Mouse (Mus musculus): ENCODE data around the gene Abhd12b.
"Not testable (repeated sequence)": the region's sequence is repeated elsewhere in the genome, so short reads cannot be mapped to it uniquely, and the experiment has no call there.

Abhd12b gene

GRCm38 (mm10) chr12:70137626-70138025 lies 16.3 kb upstream of the Abhd12b start:
- no peak for DNase-seq (ENCODE audit: low read depth, low spot score)

- DNase-seq (ENCODE audit: low read depth, low spot score), result no peak
Measured at GRCm38 (mm10) chr12:70139871-70140270, 14.1 kb upstream of the Abhd12b start.

GRCm38 (mm10) chr12:70140542-70140941 lies 13.4 kb upstream of the Abhd12b start:
- no peak for DNase-seq (ENCODE audit: low read depth, low spot score)

GRCm38 (mm10) chr12:70140993-70141576 lies 12.9 kb upstream of the Abhd12b start:
- no peak for DNase-seq (ENCODE audit: low read depth, low spot score)

DNA sequence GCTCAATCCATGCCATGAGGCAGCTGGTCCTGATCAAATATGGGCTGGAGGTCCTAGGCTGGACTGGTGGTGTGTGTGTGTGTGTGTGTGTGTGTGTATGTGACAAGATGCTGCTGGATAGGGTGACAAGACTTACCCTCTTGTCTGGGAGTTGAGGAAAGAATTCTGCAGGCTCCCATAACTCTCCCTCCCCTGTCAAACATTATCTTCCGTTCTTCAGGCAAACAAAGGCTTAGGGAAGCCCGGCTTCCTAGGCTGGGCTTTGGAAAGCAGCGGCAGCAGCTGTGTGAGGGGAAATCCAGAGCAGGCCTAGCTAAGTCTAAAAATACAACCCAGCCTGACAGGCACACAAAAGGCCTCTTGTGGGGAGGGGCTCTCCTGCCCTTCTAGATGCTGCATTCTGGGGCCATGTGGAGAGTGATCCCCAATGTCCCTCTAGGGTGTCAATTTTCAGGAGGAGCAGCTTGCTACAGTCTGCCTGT lies 9.8 kb upstream of the Abhd12b start:
- DNase-seq (ENCODE audit: low read depth, low spot score), result not testable (repeated sequence)

GRCm38 (mm10) chr12:70144637-70145448 lies 9.1 kb upstream of the Abhd12b start:
- DNase-seq (ENCODE audit: low read depth, low spot score), result peak; percentile 27

DNA sequence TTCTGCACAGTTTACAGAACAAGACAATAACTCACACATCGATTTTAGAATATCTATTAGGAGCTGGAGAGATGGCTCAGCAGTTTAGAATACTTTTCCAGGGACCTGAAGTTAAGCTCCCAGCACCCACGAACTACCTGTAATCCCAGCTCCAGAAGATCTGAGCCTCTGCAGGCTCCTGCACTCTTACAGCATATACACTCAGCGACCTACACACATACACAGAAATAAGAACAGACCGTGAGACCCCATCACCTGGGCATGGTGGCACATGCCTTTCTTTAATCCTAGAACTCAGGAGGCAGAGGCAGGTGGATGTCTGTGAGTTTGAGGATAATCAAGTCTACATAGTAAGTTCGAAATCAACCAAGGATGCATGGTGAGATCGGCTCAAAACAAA lies 8.4 kb upstream of the Abhd12b start:
- no peak for DNase-seq (ENCODE audit: low read depth, low spot score)

DNA sequence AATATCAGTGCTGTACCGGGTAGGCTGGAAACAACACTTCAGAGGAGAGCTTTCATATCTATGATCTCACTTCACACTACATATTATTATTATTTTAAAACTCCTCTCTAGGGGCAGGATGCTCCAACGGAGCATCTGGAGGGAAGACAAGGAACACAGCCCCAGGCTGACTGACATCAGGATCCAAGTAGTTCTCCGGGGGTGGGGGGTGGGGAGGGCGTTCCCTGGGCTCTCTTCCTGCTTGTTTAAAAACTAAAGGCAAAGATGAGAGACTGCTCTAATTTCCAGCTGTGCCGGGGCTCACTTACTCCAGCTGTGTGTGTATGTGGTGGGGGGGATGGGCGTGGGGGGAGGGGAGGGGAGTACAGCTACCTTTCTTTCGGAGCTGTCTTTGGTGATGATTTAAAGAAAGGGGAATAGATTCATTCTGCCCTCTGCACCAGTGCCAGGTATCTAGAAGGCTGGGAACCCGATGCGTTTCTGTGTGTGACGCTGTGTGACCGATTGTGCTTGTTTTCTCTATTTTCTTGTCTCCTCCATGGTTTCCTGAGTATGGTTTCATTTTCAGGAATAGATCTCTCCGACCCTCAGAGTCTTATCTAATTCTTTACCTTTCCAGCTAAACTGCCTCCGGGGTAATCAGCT lies 5.8 kb upstream of the Abhd12b start:
- no peak for DNase-seq (ENCODE audit: low read depth, low spot score)

DNA sequence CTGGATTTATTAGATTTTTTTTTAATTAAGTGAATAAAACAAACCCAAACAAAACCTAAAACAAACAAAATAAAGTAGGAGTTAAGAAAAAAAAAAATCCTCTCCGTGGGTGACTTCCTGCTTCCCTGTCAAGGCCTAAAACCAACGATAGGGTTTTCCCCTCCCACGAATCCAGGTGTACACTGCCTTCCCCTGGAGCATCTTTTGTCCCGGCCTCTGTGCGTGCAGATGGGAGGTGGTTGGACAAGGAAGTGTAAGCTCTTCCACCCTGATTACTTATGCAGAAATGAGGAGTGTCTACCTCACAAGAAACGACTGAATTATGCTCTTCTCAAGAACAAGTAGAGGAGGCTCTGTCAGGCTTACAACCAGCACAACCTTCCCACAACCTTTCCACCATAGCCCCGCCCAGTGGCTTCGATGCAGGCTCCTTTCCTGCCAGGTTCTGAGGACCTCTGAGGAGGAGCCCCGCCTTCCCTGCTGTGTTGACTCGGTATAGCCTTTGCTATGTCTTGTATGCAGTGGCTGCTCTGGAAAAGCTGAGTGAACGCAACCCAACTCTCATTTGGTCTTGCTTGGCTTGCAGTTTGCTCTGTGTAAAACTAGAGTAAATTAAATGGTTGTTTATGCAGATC lies 5.2 kb upstream of the Abhd12b start:
- DNase-seq (ENCODE audit: low read depth, low spot score), result no peak

DNA sequence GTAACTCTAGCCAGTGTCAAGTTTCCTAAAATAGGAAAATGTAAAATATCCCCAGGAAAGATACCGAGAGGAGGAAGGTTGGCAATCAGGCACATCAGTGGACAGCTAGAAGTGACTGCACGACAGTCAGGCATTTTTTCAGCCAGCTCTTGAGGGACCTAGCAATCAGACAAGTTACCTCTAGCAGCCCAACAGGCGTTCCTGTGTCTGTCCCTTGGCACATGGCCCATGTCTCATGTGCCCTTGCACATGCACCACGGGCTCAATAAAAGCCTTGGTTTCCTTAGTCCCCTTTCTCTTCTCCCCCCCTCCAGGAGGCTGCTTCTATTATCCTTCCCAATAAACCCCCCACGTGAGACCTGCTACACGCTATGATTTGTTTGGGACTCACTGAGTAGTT lies 2.3 kb downstream of the Abhd12b start:
- DNase-seq (ENCODE audit: low read depth, low spot score), result no peak

GRCm38 (mm10) chr12:70157292-70158066 lies 3.5 kb downstream of the Abhd12b start:
- DNase-seq (ENCODE audit: low read depth, low spot score), result no peak

- DNase-seq (ENCODE audit: low read depth, low spot score), result no peak
Measured at GRCm38 (mm10) chr12:70161057-70161456, 7.1 kb downstream of the Abhd12b start.

GRCm38 (mm10) chr12:70164741-70165140 lies 10.8 kb downstream of the Abhd12b start:
- DNase-seq (ENCODE audit: low read depth, low spot score), result no peak

DNA sequence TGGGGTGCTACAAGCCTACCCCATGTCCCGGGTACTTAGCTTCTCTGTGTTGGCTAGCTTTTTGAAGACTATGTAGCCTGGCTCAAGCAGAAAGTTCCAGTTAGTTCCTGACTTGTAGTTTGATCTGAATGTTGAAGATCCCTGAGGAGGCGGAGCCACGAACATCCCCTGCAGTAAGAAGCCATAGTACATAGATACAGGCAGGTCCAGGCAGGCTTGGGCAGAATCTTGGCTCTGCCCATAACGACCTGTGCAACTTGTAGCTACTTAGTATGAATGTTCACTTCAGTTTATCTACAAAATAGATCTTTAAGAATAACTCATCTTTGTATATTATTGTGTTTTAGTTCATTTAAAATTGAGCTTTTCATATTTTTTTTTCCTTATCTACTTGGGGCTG lies 14.0 kb downstream of the Abhd12b start:
- DNase-seq (ENCODE audit: low read depth, low spot score), result no peak

GRCm38 (mm10) chr12:70169969-70170368 lies 16.0 kb downstream of the Abhd12b start:
- no peak for DNase-seq (ENCODE audit: low read depth, low spot score)

- DNase-seq (ENCODE audit: low read depth, low spot score), result not testable (repeated sequence)
Measured at GRCm38 (mm10) chr12:70183507-70183906, 29.6 kb downstream of the Abhd12b start.

DNA sequence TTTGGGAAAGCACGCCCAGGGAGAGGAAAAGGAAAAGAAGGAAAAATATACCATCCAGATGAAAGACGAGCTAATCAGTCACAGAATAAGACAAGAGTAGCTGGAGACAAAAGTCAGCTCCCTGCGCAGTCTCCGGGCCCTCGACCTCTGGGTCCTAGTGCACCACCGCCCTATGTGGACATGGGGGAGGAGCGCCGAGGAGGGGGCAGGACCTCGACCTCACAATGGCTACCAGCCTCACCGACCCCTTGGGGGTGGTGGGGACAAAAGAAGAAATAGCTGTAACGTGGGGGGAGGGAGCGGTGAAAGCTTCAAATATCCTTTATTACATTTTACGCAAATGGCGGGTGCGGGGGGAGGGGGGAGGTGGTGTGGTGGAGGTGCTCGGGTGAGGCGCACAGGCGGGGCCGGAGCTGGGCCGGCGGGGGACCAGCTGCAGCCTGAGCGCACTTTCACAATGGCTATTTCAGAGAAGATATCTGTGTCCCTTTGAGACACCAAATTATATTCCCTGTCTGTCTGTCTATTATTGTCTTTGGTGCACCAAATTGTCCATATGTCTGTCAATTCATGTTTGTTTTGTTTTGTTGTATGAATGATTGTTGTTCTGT lies 30.3 kb downstream of the Abhd12b start:
- DNase-seq (ENCODE audit: low read depth, low spot score), result no peak

- DNase-seq (ENCODE audit: low read depth, low spot score), result no peak
Measured at GRCm38 (mm10) chr12:70192267-70192727, 38.4 kb downstream of the Abhd12b start.

DNA sequence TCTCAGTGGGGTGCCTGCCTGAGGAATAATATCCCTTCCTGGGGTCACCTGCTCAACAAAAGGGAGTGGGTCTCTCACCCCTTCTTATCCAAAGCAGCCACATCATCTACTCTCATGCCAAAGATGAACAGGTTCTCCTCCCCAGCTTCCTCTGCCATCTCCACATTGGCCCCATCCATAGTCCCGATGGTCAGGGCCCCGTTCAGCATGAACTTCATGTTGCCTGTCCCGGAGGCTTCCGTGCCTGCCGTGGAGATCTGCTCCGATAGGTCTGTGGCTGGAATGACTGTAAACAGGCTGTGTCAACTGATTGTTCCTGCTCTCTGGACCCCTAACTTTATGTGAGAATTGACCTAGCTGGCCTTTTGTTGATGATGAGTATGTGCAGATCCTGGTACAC lies 41.5 kb downstream of the Abhd12b start:
- no peak for DNase-seq (ENCODE audit: low read depth, low spot score)

DNA sequence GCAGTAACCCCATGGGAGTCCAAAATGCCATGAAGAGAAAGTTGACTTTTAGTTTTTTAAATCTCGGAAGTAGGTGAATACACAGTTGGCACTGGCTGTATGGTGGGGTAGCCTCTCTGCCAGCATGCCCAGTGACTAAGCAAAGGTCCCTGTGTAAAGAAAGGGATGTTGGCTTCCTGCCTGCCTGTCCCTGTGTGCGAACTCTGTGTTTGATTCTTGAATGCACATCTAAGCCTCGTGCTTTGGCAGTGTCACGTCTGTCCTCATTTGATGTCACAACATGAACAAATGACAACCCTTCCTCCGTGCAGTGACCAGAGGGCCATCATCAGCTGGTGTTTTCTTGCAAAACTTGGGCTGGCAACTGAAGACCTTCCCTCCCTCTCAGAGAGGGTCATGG lies 42.4 kb downstream of the Abhd12b start:
- no peak for DNase-seq (ENCODE audit: low read depth, low spot score)
